Mouse (Mus musculus): ENCODE results near the gene Zbtb8b.

GRCm38 (mm10) chr4:129383586-129383985 lies 57.1 kb downstream of the Zbtb8b start:
- TF ChIP-seq POLR2A (IDR thresholded peaks at IDR 0.05; ENCODE audit: borderline replicate concordance, low read depth, low read length) (no peak), CTCF (IDR thresholded peaks at IDR 0.05; ENCODE audit: low read depth, low read length) (no peak)

Data from bone marrow macrophage, adult 2 months (primary cell).